Mouse (Mus musculus) cerebellum, adult 2 months (tissue): ENCODE measurements around the gene Stxbp2. TPM values are rescaled to one million over a fixed set of nuclear protein-coding genes. Genes with fewer than 3 reads are reported as not detected.
A peak's percentile ranks its signal among the peaks of the same experiment; 100 is the strongest.

Experiments
- DNase-seq, 2 experiments: peaks; one replicate each; pipeline ENCODE4 v3.0.0; 2021
- H3K27ac ChIP-seq: fragments of 200-500 bp; 2 replicates; pipeline ENCODE4 v1.5.1; 2012; ENCODE audit warnings: low read length, control low read depth, inconsistent platforms; ENCODE audit not compliant: insufficient read depth
- H3K27me3 ChIP-seq: fragments of 200-500 bp; 2 replicates; pipeline ENCODE4 v1.6.1; 2012; ENCODE audit warnings: inconsistent platforms, mild to moderate bottlenecking, low read length, moderate library complexity; ENCODE audit not compliant: control insufficient read depth, insufficient read depth
- H3K4me1 ChIP-seq: fragments of 200-500 bp; 2 replicates; pipeline ENCODE4 v1.6.1; 2011; ENCODE audit warnings: low read length; ENCODE audit not compliant: control insufficient read depth, insufficient read depth
- H3K4me3 ChIP-seq: fragments of 200-500 bp; replicated peaks from 2 replicates; pipeline ENCODE3; 2011; ENCODE audit warnings: mild to moderate bottlenecking, low read depth, low read length, control low read depth; ENCODE audit not compliant: insufficient read depth
- CTCF ChIP-seq: fragments of 200-500 bp; IDR thresholded peaks from 2 replicates; pipeline ENCODE4 v1.5.1; 2011; ENCODE audit warnings: low read depth, mild to moderate bottlenecking, control low read depth, low read length, moderate library complexity, borderline replicate concordance; ENCODE audit not compliant: insufficient read depth
- POLR2A ChIP-seq: fragments of 200-500 bp; IDR thresholded peaks from 2 replicates; pipeline ENCODE4 v1.6.1; 2011; ENCODE audit warnings: low read length, control low read depth, borderline replicate concordance; ENCODE audit not compliant: insufficient read depth
- WGBS: fragments of 180-500 bp; shearing (Covaris S2); methylation state at CpG from one replicate; pipeline ENCODE4 v1.1.7; 2018; 5-methylcytosine and 5-hydroxymethylcytosine counted together
- polyA plus RNA-seq: library from polyadenylated mRNA; depleted of rRNA; stranded (reverse); fragments of >200 nt; gene quantifications from 2 replicates; pipeline ENCODE4 v1.2.3, GENCODE M21; 2012

The Stxbp2 gene
- polyA plus RNA-seq, 1 experiment = 204 TPM

GRCm38 (mm10) chr8:3594466-3594865 lies 36.3 kb upstream of the Stxbp2 start:
- no peaks in the 10 kb centered on the region for H3K27me3 ChIP-seq
- H3K27ac ChIP-seq = no peak overlapping the region
- TF ChIP-seq POLR2A (no peak), CTCF (no peak)
- H3K4me1 ChIP-seq = peaks cover 5% of the 10 kb centered on the region
- DNase-seq = no peak
- no peak overlapping the region for H3K4me3 ChIP-seq
- 87% methylated on average over 2 of the region's 2 CpGs for WGBS

GRCm38 (mm10) chr8:3598054-3598453 lies 32.7 kb upstream of the Stxbp2 start:
- DNase-seq = no peak
- H3K4me3 ChIP-seq = no peak overlapping the region
- H3K27me3 ChIP-seq = no peaks in the 10 kb centered on the region
- H3K27ac ChIP-seq = no peak overlapping the region
- TF ChIP-seq POLR2A (no peak), CTCF (no peak)
- WGBS = 69% methylated on average over 3 of the region's 3 CpGs
- H3K4me1 ChIP-seq = peaks cover 5% of the 10 kb centered on the region

GRCm38 (mm10) chr8:3599219-3599618 lies 31.5 kb upstream of the Stxbp2 start:
- WGBS = 70% methylated on average over 1 of the region's 1 CpGs
- H3K27me3 ChIP-seq = no peaks in the 10 kb centered on the region
- no peak for TF ChIP-seq CTCF
- TF ChIP-seq POLR2A = no peak
- no peak overlapping the region for H3K4me3 ChIP-seq
- no peaks in the 10 kb centered on the region for H3K4me1 ChIP-seq
- H3K27ac ChIP-seq = no peak overlapping the region
- no peak for DNase-seq

- no peak for DNase-seq
- no peak overlapping the region for H3K27ac ChIP-seq
- TF ChIP-seq POLR2A (no peak), CTCF (no peak)
- WGBS = 10% methylated on average over 6 of the region's 6 CpGs
- H3K4me3 ChIP-seq = no peak overlapping the region
- no peaks in the 10 kb centered on the region for H3K4me1 ChIP-seq
- no peaks in the 10 kb centered on the region for H3K27me3 ChIP-seq
Observed at GRCm38 (mm10) chr8:3600401-3600800, 30.4 kb upstream of the Stxbp2 start.

- Histone ChIP-seq H3K27me3 (no peaks in the 10 kb centered on the region), H3K4me1 (no peaks in the 10 kb centered on the region), H3K4me3 (no peak overlapping the region), H3K27ac (no peak overlapping the region)
- 81% methylated on average over 13 of the region's 13 CpGs for WGBS
- TF ChIP-seq POLR2A = no peak
- TF ChIP-seq CTCF = no peak
- no peak for DNase-seq
Observed at GRCm38 (mm10) chr8:3603439-3603838, 27.3 kb upstream of the Stxbp2 start.

- no peak for DNase-seq
- TF ChIP-seq CTCF (no peak), POLR2A (no peak)
- no peak overlapping the region for H3K4me3 ChIP-seq
- H3K27ac ChIP-seq = no peak overlapping the region
- H3K4me1 ChIP-seq = peaks cover 10% of the 10 kb centered on the region
- no peaks in the 10 kb centered on the region for H3K27me3 ChIP-seq
- 47% methylated on average over 16 of the region's 16 CpGs for WGBS
Observed at GRCm38 (mm10) chr8:3606593-3606992, 24.2 kb upstream of the Stxbp2 start.

- no peak for TF ChIP-seq CTCF
- TF ChIP-seq POLR2A = no peak
- Histone ChIP-seq H3K4me1 (peaks cover 10% of the 10 kb centered on the region), H3K27ac (no peak overlapping the region), H3K4me3 (no peak overlapping the region), H3K27me3 (no peaks in the 10 kb centered on the region)
- WGBS = 83% methylated on average over 7 of the region's 7 CpGs
- no peak for DNase-seq
Observed at GRCm38 (mm10) chr8:3607822-3608221, 22.9 kb upstream of the Stxbp2 start.

- H3K4me3 ChIP-seq = no peak overlapping the region
- H3K27me3 ChIP-seq = no peaks in the 10 kb centered on the region
- H3K4me1 ChIP-seq = peaks cover 10% of the 10 kb centered on the region
- peak overlapping the region; percentile 28; the same call in 1 of the 2 replicates for H3K27ac ChIP-seq
- DNase-seq = peak in 1 of 2 experiments; percentile 34
- 61% methylated on average over 12 of the region's 12 CpGs for WGBS
- TF ChIP-seq CTCF (no peak), POLR2A (no peak)
Observed at GRCm38 (mm10) chr8:3609046-3609815, 21.5 kb upstream of the Stxbp2 start.
